Mouse (Mus musculus) G1E (cell line): ENCODE measurements around the gene Ccr10. TPM values are rescaled to one million over a fixed set of nuclear protein-coding genes. Genes with fewer than 3 reads are reported as not detected.

ENCODE experiments used
- ATAC-seq: 2 replicates; pipeline ENCODE4 v1.8.0; 2016; ENCODE audit warnings: mild to moderate bottlenecking; ENCODE audit not compliant: insufficient number of reproducible peaks, poor library complexity, low FRiP score, severe bottlenecking; ENCODE audit errors: extremely low read depth
- DNase-seq: peaks from one replicate; pipeline ENCODE4 v3.0.0; 2012; ENCODE audit warnings: low spot score
- H3K27me3 ChIP-seq: 2 replicates; pipeline ENCODE4 v1.6.1; 2012; ENCODE audit warnings: mild to moderate bottlenecking, low read length, inconsistent platforms; ENCODE audit not compliant: insufficient read depth
- H3K36me3 ChIP-seq: replicated peaks from 2 replicates; pipeline ENCODE3; 2012; ENCODE audit warnings: mild to moderate bottlenecking, inconsistent platforms
- H3K4me1 ChIP-seq: 2 replicates; pipeline ENCODE4 v1.6.1; 2012; ENCODE audit warnings: low read depth, low read length, inconsistent platforms, mixed read lengths; ENCODE audit not compliant: insufficient read depth
- H3K4me3 ChIP-seq: 2 replicates; pipeline ENCODE4 v1.5.1; 2012; ENCODE audit warnings: low read depth, mild to moderate bottlenecking, inconsistent platforms, low read length, moderate library complexity, mixed read lengths
- H3K9me3 ChIP-seq: replicated peaks from 2 replicates; pipeline ENCODE4 v1.6.1; 2012; ENCODE audit warnings: inconsistent platforms
- CTCF ChIP-seq: IDR thresholded peaks from 2 replicates; pipeline ENCODE4 v1.5.1; 2012; ENCODE audit warnings: low read depth, low read length, inconsistent platforms, mixed read lengths
- GATA1 ChIP-seq: IDR thresholded peaks from 2 replicates; pipeline ENCODE4 v1.6.1; 2012; ENCODE audit warnings: borderline replicate concordance, low read length, inconsistent platforms, mixed read lengths
- GATA2 ChIP-seq: IDR thresholded peaks from 2 replicates; pipeline ENCODE4 v1.6.1; 2012; ENCODE audit warnings: low read depth, low read length, inconsistent platforms, borderline replicate concordance
- POLR2AphosphoS5 ChIP-seq: IDR thresholded peaks from 2 replicates; pipeline ENCODE4 v1.6.1; 2012; ENCODE audit warnings: low read depth, low read length, inconsistent platforms; ENCODE audit not compliant: insufficient replicate concordance
- TAL1 ChIP-seq: conservative IDR thresholded peaks from 2 replicates; pipeline ENCODE4 v1.6.1; 2012; ENCODE audit warnings: low read depth, low read length, inconsistent platforms, mixed read lengths
- polyA plus RNA-seq: library from polyadenylated mRNA; stranded (reverse); fragments of >175 nt; gene quantifications from 2 replicates; pipeline ENCODE4 v1.2.3, GENCODE M21; 2012
- total RNA-seq, 2 experiments: library from RNA; stranded (forward) in 1 of 2; stranded (reverse) in 1 of 2; fragments of 200-1000 nt in 1 of 2; fragments of >200 nt in 1 of 2; fragmentation: Nextera tagmentation in 1 of 2; gene quantifications; 2 replicates each; pipeline ENCODE4 v1.2.3; 2014 to 2017

Gene Ccr10
- total and polyA plus RNA-seq, 3 experiments = not detected

GRCm38 (mm10) chr11:101170354-101170810, 4.9 kb downstream of the Ccr10 start, which contains the start of gene Cntnap1:
Cntnap1 (plus strand) TSS chr11:101170523.
- DNase-seq = no peak
- H3K9me3 ChIP-seq = 0 out of 2 replicates have a peak, but pooled peaks cover 2% of the 10 kb centered on the region
- H3K4me1 ChIP-seq = peaks cover 45% of the 10 kb centered on the region
- H3K4me3 ChIP-seq = peak within 1 kb of the TSS; percentile 77
- H3K36me3 ChIP-seq = peaks cover 9% of the 10 kb centered on the region
- ATAC-seq = no peak
- H3K27me3 ChIP-seq = peaks cover 73% of the 10 kb centered on the region
- TF ChIP-seq GATA1 (no peak), GATA2 (no peak), POLR2AphosphoS5 (no peak), TAL1 (no peak), CTCF (no peak)

- peaks cover 42% of the 10 kb centered on the region for H3K4me1 ChIP-seq
- peaks cover 9% of the 10 kb centered on the region for H3K36me3 ChIP-seq
- H3K4me3 ChIP-seq = no peak overlapping the region
- no peak for TF ChIP-seq GATA1
- TF ChIP-seq CTCF = no peak
- no peak for TF ChIP-seq GATA2
- no peak for TF ChIP-seq TAL1
- TF ChIP-seq POLR2AphosphoS5 = no peak
- ATAC-seq (no peak), DNase-seq (no peak)
- peaks cover 72% of the 10 kb centered on the region for H3K27me3 ChIP-seq
- 0 out of 2 replicates have a peak, but pooled peaks cover 2% of the 10 kb centered on the region for H3K9me3 ChIP-seq
These were observed 5.7 kb downstream of the Ccr10 start for GRCm38 (mm10) chr11:101169301-101170107.

- DNase-seq (no peak), ATAC-seq (no peak)
- H3K9me3 ChIP-seq = no peaks in the 10 kb centered on the region
- H3K4me1 ChIP-seq = peaks cover 32% of the 10 kb centered on the region
- no peak overlapping the region for H3K4me3 ChIP-seq
- peaks cover 66% of the 10 kb centered on the region for H3K27me3 ChIP-seq
- TF ChIP-seq TAL1 (no peak), GATA1 (no peak), CTCF (no peak), POLR2AphosphoS5 (no peak), GATA2 (no peak)
- H3K36me3 ChIP-seq = peaks cover 15% of the 10 kb centered on the region
These were observed 6.8 kb downstream of the Ccr10 start for GRCm38 (mm10) chr11:101168301-101168980.

GRCm38 (mm10) chr11:101167963-101168300, 7.3 kb downstream of the Ccr10 start:
- Histone ChIP-seq H3K27me3 (peaks cover 62% of the 10 kb centered on the region), H3K4me1 (peaks cover 27% of the 10 kb centered on the region), H3K36me3 (peaks cover 15% of the 10 kb centered on the region)

GRCm38 (mm10) chr11:101167211-101167962, 7.9 kb downstream of the Ccr10 start:
- Histone ChIP-seq H3K36me3 (peaks cover 15% of the 10 kb centered on the region), H3K9me3 (no peaks in the 10 kb centered on the region), H3K4me1 (peaks cover 24% of the 10 kb centered on the region), H3K4me3 (no peak overlapping the region), H3K27me3 (peaks cover 63% of the 10 kb centered on the region)
- DNase-seq = no peak
- no peak for ATAC-seq
- TF ChIP-seq GATA2 (no peak), POLR2AphosphoS5 (no peak), GATA1 (no peak)

More at GRCm38 (mm10) chr11:101167963-101168300, 7.3 kb downstream of the Ccr10 start:
- no peak overlapping the region for H3K4me3 ChIP-seq
- no peaks in the 10 kb centered on the region for H3K9me3 ChIP-seq
- TF ChIP-seq GATA1 (no peak), TAL1 (no peak), GATA2 (no peak), POLR2AphosphoS5 (no peak), CTCF (no peak)
- DNase-seq = no peak
- no peak for ATAC-seq

- H3K4me3 ChIP-seq = no peak overlapping the region
- no peak for TF ChIP-seq TAL1
- TF ChIP-seq GATA1 = no peak
- TF ChIP-seq POLR2AphosphoS5 = no peak
- TF ChIP-seq GATA2 = no peak
- TF ChIP-seq CTCF = no peak
- H3K27me3 ChIP-seq = peaks cover 67% of the 10 kb centered on the region
- H3K36me3 ChIP-seq = peaks cover 15% of the 10 kb centered on the region
- peaks cover 16% of the 10 kb centered on the region for H3K4me1 ChIP-seq
- DNase-seq (no peak), ATAC-seq (no peak)
- H3K9me3 ChIP-seq = no peaks in the 10 kb centered on the region
These were observed 8.9 kb downstream of the Ccr10 start for GRCm38 (mm10) chr11:101166357-101166756.
